ENCODE assay signal across 9 mouse cellular contexts in genomic region chr11:8983237-8983861, GRCm38 (mm10). TPM values are rescaled to one million over a fixed set of nuclear protein-coding genes. Genes with fewer than 3 reads are reported as not detected.
DNase-seq lines count a peak whose midpoint lies in the region; ATAC-seq and TF ChIP-seq lines count a peak whose summit lies in the region.
"Had no signal": no experiment of that assay in that cellular context is flagged by ENCODE, and none has a peak within 500 bp of the region (broad histone marks: within the 10 kb centered on the region; RNA-seq: fewer than 3 reads in every experiment).

No protein-coding gene starts in this region.

- no peaks in the 10 kb centered on the region for H3K36me3 ChIP-seq in kidney, embryonic 15.5 days
- H3K36me3 ChIP-seq in forebrain, embryonic 16.5 days (ENCODE audit: control insufficient read depth, insufficient read depth) = no peaks in the 10 kb centered on the region
- no peaks in the 10 kb centered on the region for H3K36me3 ChIP-seq in intestine, postnatal 0 days (ENCODE audit: control insufficient read depth, insufficient read depth)
- no peaks in the 10 kb centered on the region for H3K36me3 ChIP-seq in limb, embryonic 12.5 days
- H3K36me3 ChIP-seq in stomach, embryonic 14.5 days (ENCODE audit: control insufficient read depth, insufficient read depth, low read length) = no peaks in the 10 kb centered on the region
- H3K36me3 ChIP-seq: embryonic facial prominence, embryonic 13.5 days had no signal

- no peak overlapping the region for H3K4me3 ChIP-seq in kidney, embryonic 15.5 days (replicated peaks)
- H3K4me3 ChIP-seq in forebrain, embryonic 16.5 days (replicated peaks; ENCODE audit: low read length) = no peak overlapping the region
- no peak overlapping the region for H3K4me3 ChIP-seq in intestine, postnatal 0 days (ENCODE audit: low read depth, low read length)
- H3K4me3 ChIP-seq in limb, embryonic 12.5 days (replicated peaks) = no peak overlapping the region
- H3K4me3 ChIP-seq in stomach, embryonic 14.5 days (ENCODE audit: low read depth, low read length) = no peak overlapping the region
- H3K4me3 ChIP-seq: embryonic facial prominence, embryonic 13.5 days had no signal

- DNase-seq in kidney, adult 18-20 months = peak; percentile 80
- DNase-seq in cerebellum, adult 11 months = peak; percentile 46
- peak; percentile 11 to 54 for DNase-seq in natural killer cell, adult 2 months (ENCODE audit: low spot score in 2 of 2)

- no peaks in the 10 kb centered on the region; the same call in 1 of the 2 replicates for H3K27me3 ChIP-seq in kidney, embryonic 15.5 days
- H3K27me3 ChIP-seq in forebrain, embryonic 16.5 days (replicated peaks; ENCODE audit: control insufficient read depth, insufficient read depth, low read length) = 0 out of 2 replicates have a peak, but pooled peaks cover 2% of the 10 kb centered on the region
- no peaks in the 10 kb centered on the region for H3K27me3 ChIP-seq in intestine, postnatal 0 days (replicated peaks; ENCODE audit: control insufficient read depth, insufficient read depth, low read length)
- peaks cover 7% of the 10 kb centered on the region; the same call in 1 of the 2 replicates for H3K27me3 ChIP-seq in limb, embryonic 12.5 days
- no peaks in the 10 kb centered on the region for H3K27me3 ChIP-seq in stomach, embryonic 14.5 days (ENCODE audit: control insufficient read depth, insufficient read depth, low read length)

- H3K4me2 ChIP-seq in kidney, embryonic 15.5 days = no peak overlapping the region
- H3K4me2 ChIP-seq in forebrain, embryonic 16.5 days (ENCODE audit: low read length) = no peak overlapping the region
- H3K4me2 ChIP-seq in intestine, postnatal 0 days (replicated peaks; ENCODE audit: low read depth) = no peak overlapping the region
- H3K4me2 ChIP-seq in limb, embryonic 12.5 days = no peak overlapping the region
- H3K4me2 ChIP-seq in stomach, embryonic 14.5 days (replicated peaks; ENCODE audit: low read depth, low read length) = no peak overlapping the region
- H3K4me2 ChIP-seq: embryonic facial prominence, embryonic 13.5 days had no signal

- no peak overlapping the region for H3K9ac ChIP-seq in kidney, embryonic 15.5 days
- no peak overlapping the region for H3K9ac ChIP-seq in forebrain, embryonic 16.5 days (replicated peaks; ENCODE audit: low read depth, low read length)
- H3K9ac ChIP-seq in intestine, postnatal 0 days (ENCODE audit: low read depth, low read length) = no peak overlapping the region
- H3K9ac ChIP-seq in limb, embryonic 12.5 days (replicated peaks) = no peak overlapping the region
- H3K9ac ChIP-seq in stomach, embryonic 14.5 days (replicated peaks; ENCODE audit: low read depth, low read length) = no peak overlapping the region
- H3K9ac ChIP-seq: embryonic facial prominence, embryonic 13.5 days had no signal

- TF ChIP-seq CTCF in intestine, postnatal 0 days (IDR thresholded peaks at IDR 0.05; ENCODE audit: low read depth) = peak; percentile 87

- H3K27ac ChIP-seq in kidney, embryonic 15.5 days = no peak overlapping the region
- no peak overlapping the region for H3K27ac ChIP-seq in forebrain, embryonic 16.5 days (ENCODE audit: low read length)
- no peak overlapping the region for H3K27ac ChIP-seq in intestine, postnatal 0 days (ENCODE audit: low read depth, low read length)
- no peak overlapping the region for H3K27ac ChIP-seq in limb, embryonic 12.5 days
- H3K27ac ChIP-seq in stomach, embryonic 14.5 days (ENCODE audit: low read length) = no peak overlapping the region
- H3K27ac ChIP-seq: embryonic facial prominence, embryonic 13.5 days had no signal

- 0 out of 2 replicates have a peak, but pooled peaks cover 4% of the 10 kb centered on the region for H3K4me1 ChIP-seq in kidney, embryonic 15.5 days
- no peaks in the 10 kb centered on the region for H3K4me1 ChIP-seq in forebrain, embryonic 16.5 days (replicated peaks; ENCODE audit: control insufficient read depth, insufficient read depth, low read length)
- no peaks in the 10 kb centered on the region for H3K4me1 ChIP-seq in intestine, postnatal 0 days (replicated peaks; ENCODE audit: control insufficient read depth, insufficient read depth, low read length)
- H3K4me1 ChIP-seq in limb, embryonic 12.5 days (replicated peaks) = peaks cover 4% of the 10 kb centered on the region; the same call in 1 of the 2 replicates
- peaks cover 14% of the 10 kb centered on the region for H3K4me1 ChIP-seq in stomach, embryonic 14.5 days (ENCODE audit: control insufficient read depth, insufficient read depth, low read length)

- 44% methylated on average over 6 of the region's 6 CpGs for WGBS in kidney, embryonic 15.5 days
- 41% methylated on average over 6 of the region's 6 CpGs for WGBS in forebrain, embryonic 16.5 days
- 32% methylated on average over 6 of the region's 6 CpGs for WGBS in intestine, postnatal 0 days
- WGBS in limb, embryonic 12.5 days = 42% methylated on average over 6 of the region's 6 CpGs
- 27% methylated on average over 6 of the region's 6 CpGs for WGBS in stomach, embryonic 14.5 days

- H3K9me3 ChIP-seq in kidney, embryonic 15.5 days (replicated peaks) = no peaks in the 10 kb centered on the region
- no peaks in the 10 kb centered on the region for H3K9me3 ChIP-seq in forebrain, embryonic 16.5 days (ENCODE audit: control insufficient read depth, low read length)
- no peaks in the 10 kb centered on the region for H3K9me3 ChIP-seq in intestine, postnatal 0 days (ENCODE audit: control insufficient read depth)
- H3K9me3 ChIP-seq in limb, embryonic 12.5 days = no peaks in the 10 kb centered on the region
- no peaks in the 10 kb centered on the region for H3K9me3 ChIP-seq in stomach, embryonic 14.5 days (ENCODE audit: control insufficient read depth, low read depth, low read length)
- H3K9me3 ChIP-seq: embryonic facial prominence, embryonic 13.5 days had no signal

- ATAC-seq in kidney, embryonic 15.5 days (replicated peaks; ENCODE audit: low FRiP score) = no peak
- ATAC-seq in forebrain, embryonic 16.5 days = peak; percentile 63
- ATAC-seq in intestine, postnatal 0 days = no peak
- ATAC-seq in limb, embryonic 12.5 days (ENCODE audit: insufficient number of reproducible peaks, insufficient read depth, low FRiP score, low TSS enrichment, low read depth) = peak; percentile 31; the same call in 1 of the 2 replicates
- peak; percentile 58; the same call in 1 of the 2 replicates for ATAC-seq in stomach, embryonic 14.5 days (ENCODE audit: insufficient number of reproducible peaks, insufficient read depth, low FRiP score, low read depth)

RNA-seq across cellular contexts. Expression of gene Pkd1l1, which starts 10.3 kb away (rescaled TPM):
- polyA plus RNA-seq in kidney, embryonic 15.5 days (2015; fragmentation: Nextera tagmentation; extraction: Ambion mirVana) = 0.21 and 0.44 TPM in 2 replicates
- 0.14 and 0.23 TPM in 2 replicates for polyA plus RNA-seq in forebrain, embryonic 16.5 days (2015; fragmentation: Nextera tagmentation; extraction: Ambion mirVana)
- 0.03 TPM in 1 of 2 replicates, not detected in the other for polyA plus RNA-seq in intestine, postnatal 0 days (2015; fragmentation: Nextera tagmentation; extraction: Ambion mirVana)
- 0.04 and 0.05 TPM in 2 replicates for polyA plus RNA-seq in limb, embryonic 12.5 days (2016; fragmentation: Nextera tagmentation; extraction: Ambion mirVana)
- 0.07 and 0.09 TPM in 2 replicates for polyA plus RNA-seq in stomach, embryonic 14.5 days (2014; fragmentation: Nextera tagmentation; extraction: Ambion mirVana)

RNA-seq across cellular contexts. Expression of gene Hus1, which starts 27.6 kb away (rescaled TPM):
- 22.1 and 22.3 TPM in 2 replicates for polyA plus RNA-seq in kidney, embryonic 15.5 days (2015; fragmentation: Nextera tagmentation; extraction: Ambion mirVana)
- 9.3 and 10.4 TPM in 2 replicates for polyA plus RNA-seq in forebrain, embryonic 16.5 days (2015; fragmentation: Nextera tagmentation; extraction: Ambion mirVana)
- polyA plus RNA-seq in intestine, postnatal 0 days (2015; fragmentation: Nextera tagmentation; extraction: Ambion mirVana) = 3.7 and 4.5 TPM in 2 replicates
- polyA plus RNA-seq in limb, embryonic 12.5 days (2016; fragmentation: Nextera tagmentation; extraction: Ambion mirVana) = 17.1 and 17.6 TPM in 2 replicates
- 20.3 and 23.1 TPM in 2 replicates for polyA plus RNA-seq in stomach, embryonic 14.5 days (2014; fragmentation: Nextera tagmentation; extraction: Ambion mirVana)

Comparison
In these comparisons a context has a peak if more than half of its experiments do, and no peak if none do; other contexts are left out.
1. ATAC-seq: peak in forebrain, embryonic 16.5 days (single experiment), limb, embryonic 12.5 days (single experiment) and stomach, embryonic 14.5 days (single experiment); none in kidney, embryonic 15.5 days (single experiment) and intestine, postnatal 0 days (single experiment).
2. Peak in every context shown above with its lines, with median percentiles within 50 percentile points of each other: DNase-seq.